Mouse (Mus musculus): ENCODE measurements around the gene Wdtc1. TPM values are rescaled to one million over a fixed set of nuclear protein-coding genes. Genes with fewer than 3 reads are reported as not detected.

Gene Wdtc1
- polyA plus RNA-seq, 1 experiment from 2014 or later = 25.5 TPM

DNA sequence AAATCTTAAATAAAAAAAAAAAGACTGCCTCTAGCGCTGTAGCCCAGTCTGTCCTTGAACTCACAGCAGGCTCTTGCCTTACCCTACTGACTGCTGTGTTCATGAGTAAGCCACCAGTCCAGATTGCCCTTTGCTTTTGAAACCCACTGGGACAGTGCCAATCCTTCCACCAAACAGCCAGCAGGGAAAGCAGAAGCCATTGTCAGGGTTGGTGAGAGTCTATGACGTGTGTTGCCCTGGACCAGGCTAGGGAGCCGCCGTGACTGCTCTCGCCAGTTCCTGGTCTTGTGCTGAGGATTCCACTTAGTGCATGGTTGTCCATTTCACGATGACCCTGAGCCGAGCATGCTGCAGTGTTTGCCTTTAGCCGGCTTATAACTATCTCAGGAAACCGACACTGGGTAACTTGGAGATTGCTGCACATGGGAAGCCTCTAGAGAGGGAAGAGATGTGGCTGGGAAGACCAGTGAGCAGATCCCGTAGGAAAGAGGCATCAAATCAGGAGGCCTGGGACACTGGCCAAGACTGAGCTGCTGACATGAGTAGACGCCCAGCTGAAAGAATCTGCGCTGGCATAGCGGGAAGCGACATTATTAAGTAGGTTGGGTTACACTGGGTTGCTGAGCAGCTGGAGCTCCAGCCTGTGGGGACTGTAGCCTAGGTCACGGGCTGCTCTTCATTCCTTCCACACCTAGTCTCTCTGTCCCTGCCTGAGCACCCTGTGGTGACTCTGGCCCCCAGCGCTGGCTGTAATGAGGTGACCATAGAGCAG lies 35.7 kb upstream of the Wdtc1 start:
- 85% methylated on average over 16 of the region's 16 CpGs for WGBS

DNA sequence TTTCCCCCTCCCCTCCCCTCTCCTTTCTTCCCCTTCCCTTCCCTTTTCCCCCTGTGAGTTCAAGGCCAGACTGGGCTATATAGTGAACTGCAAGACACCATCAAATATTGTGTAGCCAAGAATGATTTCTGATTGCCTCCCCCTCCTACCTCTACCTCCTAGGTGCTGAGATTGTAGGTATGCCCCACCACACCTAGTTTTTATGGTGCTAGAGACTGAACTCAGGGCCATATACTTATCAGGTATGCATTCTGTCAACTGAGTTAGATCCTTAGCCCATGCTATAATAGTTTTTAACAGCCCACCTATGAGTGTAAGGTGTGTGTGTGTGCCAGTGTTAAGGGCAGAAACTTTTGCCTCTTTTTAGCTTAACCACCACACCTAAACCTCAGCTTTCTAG lies 33.8 kb upstream of the Wdtc1 start:
- Histone ChIP-seq H3K4me2 (replicated peaks) (no peak overlapping the region), H3K9ac (no peak overlapping the region), H3K36me3 (no peaks in the 10 kb centered on the region; the same call in 1 of the 2 replicates), H3K27ac (no peak overlapping the region), H3K4me1 (peaks cover 13% of the 10 kb centered on the region; the same call in 1 of the 2 replicates), H3K9me3 (replicated peaks) (no peaks in the 10 kb centered on the region), H3K4me3 (no peak overlapping the region), H3K27me3 (no peaks in the 10 kb centered on the region)
- ATAC-seq (ENCODE audit: low FRiP score) = no peak

More for the DNA sequence above, 35.7 kb upstream of the Wdtc1 start:
- H3K9me3 ChIP-seq (replicated peaks) = no peaks in the 10 kb centered on the region
- no peak for ATAC-seq (ENCODE audit: low FRiP score)
- H3K4me1 ChIP-seq = peaks cover 13% of the 10 kb centered on the region; the same call in 1 of the 2 replicates
- no peak overlapping the region; the same call in 1 of the 2 replicates for H3K9ac ChIP-seq
- H3K4me2 ChIP-seq (replicated peaks) = no peak overlapping the region
- H3K27ac ChIP-seq = peak overlapping the region; percentile 23; the same call in 1 of the 2 replicates
- no peaks in the 10 kb centered on the region; the same call in 1 of the 2 replicates for H3K36me3 ChIP-seq
- H3K27me3 ChIP-seq = no peaks in the 10 kb centered on the region
- no peak overlapping the region for H3K4me3 ChIP-seq

DNA sequence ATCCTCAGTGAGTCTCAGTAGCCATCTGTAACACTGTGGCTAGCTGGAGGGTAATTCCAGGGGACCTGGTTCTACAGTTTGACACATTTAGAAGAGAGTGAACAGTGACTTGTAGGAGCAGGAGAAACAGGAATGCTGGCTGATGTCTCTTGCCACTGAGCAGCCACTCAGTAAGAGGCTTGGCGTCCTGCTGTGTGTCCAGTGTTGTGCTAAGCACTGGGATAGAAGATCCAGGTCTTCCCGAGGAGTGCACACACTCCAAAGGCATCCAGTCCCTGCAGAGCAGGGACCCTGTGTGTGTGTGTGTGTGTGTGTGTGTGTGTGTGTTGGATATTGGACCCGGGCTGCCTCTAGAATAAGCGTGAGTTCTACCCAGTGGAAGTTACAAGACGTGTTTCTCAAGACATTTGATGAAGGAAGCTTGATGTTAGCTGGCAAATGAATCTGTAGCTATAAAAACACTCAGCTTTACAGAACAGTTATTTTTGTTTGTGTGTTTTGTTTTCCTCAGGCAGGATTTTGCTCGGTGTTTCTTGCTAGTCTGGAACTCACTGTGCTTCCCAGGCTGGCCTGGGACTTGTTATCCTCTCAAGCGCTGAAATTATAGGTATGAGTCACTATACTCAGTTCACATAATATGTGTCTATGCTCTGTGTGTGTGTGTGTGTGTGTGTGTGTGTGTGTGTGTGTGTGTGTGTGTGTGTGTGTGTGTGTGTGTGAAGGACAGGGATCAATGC lies 32.9 kb upstream of the Wdtc1 start:
- Histone ChIP-seq H3K4me2 (replicated peaks) (no peak overlapping the region), H3K4me3 (no peak overlapping the region), H3K9me3 (replicated peaks) (no peaks in the 10 kb centered on the region), H3K36me3 (no peaks in the 10 kb centered on the region; the same call in 1 of the 2 replicates), H3K4me1 (peaks cover 9% of the 10 kb centered on the region; the same call in 1 of the 2 replicates), H3K27ac (no peak overlapping the region), H3K9ac (no peak overlapping the region), H3K27me3 (no peaks in the 10 kb centered on the region)
- whole genome bisulfite sequencing = 71% methylated on average over 7 of the region's 7 CpGs
- no peak for ATAC-seq (ENCODE audit: low FRiP score)

DNA sequence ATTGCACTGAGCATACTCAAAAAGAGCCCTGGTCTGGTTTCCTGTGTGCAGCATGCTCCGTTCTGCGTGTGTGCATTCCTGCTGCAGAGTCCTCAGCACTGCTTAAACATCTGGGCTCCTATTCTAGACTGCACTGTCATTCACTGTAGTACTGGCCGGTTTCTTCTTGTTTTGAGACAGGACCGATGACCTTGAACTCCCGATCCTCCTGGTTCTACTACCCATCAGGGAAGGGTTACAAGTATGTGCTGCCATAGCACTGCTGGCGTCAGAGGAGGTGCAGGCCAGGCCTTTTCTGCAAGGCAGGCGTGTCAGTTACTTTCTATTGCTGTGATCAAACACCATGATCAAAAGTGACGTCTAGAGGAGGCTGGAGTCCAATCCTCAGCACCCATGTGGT lies 27.9 kb upstream of the Wdtc1 start:
- WGBS = 77% methylated on average over 8 of the region's 8 CpGs
- Histone ChIP-seq H3K36me3 (no peaks in the 10 kb centered on the region), H3K9me3 (replicated peaks) (no peaks in the 10 kb centered on the region), H3K27ac (no peak overlapping the region), H3K4me3 (no peak overlapping the region), H3K27me3 (no peaks in the 10 kb centered on the region), H3K4me2 (replicated peaks) (no peak overlapping the region), H3K4me1 (peaks cover 33% of the 10 kb centered on the region), H3K9ac (no peak overlapping the region)
- no peak for ATAC-seq (ENCODE audit: low FRiP score)

DNA sequence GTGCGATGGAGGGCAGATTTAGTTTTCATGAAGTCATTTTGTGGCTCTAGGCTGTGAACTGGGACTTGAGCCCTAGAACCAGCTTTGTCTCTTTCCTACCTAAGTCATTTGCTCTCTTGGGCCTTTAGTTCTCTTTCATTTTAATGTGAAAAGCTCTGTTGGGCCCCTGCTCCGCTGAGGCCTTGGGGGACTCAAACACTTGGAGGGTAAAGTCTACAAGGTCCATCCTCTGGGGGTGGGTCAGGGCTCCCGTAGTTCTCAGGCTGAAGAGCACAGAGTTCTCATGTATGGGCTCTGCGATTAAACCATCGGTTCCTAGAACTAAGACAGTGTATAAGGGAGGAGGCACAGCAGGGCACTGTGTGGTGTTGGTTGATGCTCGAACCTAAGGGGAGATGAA lies 27.3 kb upstream of the Wdtc1 start:
- 55% methylated on average over 6 of the region's 6 CpGs for WGBS

DNA sequence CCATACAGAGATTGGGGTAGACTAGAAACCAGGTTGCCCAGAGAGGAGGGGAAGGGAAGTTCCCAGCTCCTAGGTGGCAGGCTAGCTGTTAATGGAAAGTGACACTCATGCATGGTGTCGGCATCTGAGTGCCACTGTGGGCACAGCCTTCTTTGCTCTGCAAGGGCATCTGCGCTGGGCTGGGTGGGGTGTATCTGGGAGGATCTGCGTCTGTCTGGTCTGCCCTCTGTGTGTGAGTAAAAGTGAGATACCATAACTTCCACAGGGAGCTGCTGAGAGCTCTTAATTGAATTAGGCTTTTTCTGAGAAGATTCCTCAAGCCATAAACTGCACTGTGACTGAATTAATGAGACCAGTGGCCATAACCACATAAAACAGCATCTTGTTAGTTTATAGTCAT lies 26.6 kb upstream of the Wdtc1 start:
- no peak for ATAC-seq (ENCODE audit: low FRiP score)
- 0 out of 2 replicates have a peak overlapping the region, but pooled peaks have one; percentile 23 for H3K27ac ChIP-seq
- peaks cover 40% of the 10 kb centered on the region for H3K4me1 ChIP-seq

More for the DNA sequence above, 27.3 kb upstream of the Wdtc1 start:
- no peak for ATAC-seq (ENCODE audit: low FRiP score)
- H3K9me3 ChIP-seq (replicated peaks) = no peaks in the 10 kb centered on the region
- H3K9ac ChIP-seq = no peak overlapping the region
- no peak overlapping the region for H3K4me3 ChIP-seq
- peaks cover 39% of the 10 kb centered on the region for H3K4me1 ChIP-seq
- H3K27ac ChIP-seq = no peak overlapping the region
- no peak overlapping the region for H3K4me2 ChIP-seq (replicated peaks)
- no peaks in the 10 kb centered on the region for H3K27me3 ChIP-seq
- no peaks in the 10 kb centered on the region for H3K36me3 ChIP-seq

DNA sequence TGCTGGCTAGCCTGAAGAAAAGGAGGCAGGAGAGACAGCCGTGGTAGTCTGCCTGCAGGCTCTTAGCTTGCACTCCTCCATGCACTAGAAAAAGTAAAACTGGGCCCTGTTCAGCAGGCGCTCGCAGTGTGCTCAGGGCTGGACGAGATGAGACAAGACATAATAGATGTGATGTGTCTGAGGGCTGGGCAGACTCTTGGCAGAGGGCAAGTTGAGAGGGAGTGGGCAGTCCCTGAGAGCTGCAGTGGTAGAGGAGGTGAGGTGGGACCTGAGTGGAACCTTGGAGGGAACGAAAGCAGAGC lies 25.7 kb upstream of the Wdtc1 start:
- no peak for ATAC-seq (ENCODE audit: low FRiP score)
- H3K36me3 ChIP-seq = no peaks in the 10 kb centered on the region
- H3K27ac ChIP-seq = peak overlapping the region; percentile 64
- H3K4me3 ChIP-seq = no peak overlapping the region
- no peaks in the 10 kb centered on the region for H3K9me3 ChIP-seq (replicated peaks)
- no peaks in the 10 kb centered on the region for H3K27me3 ChIP-seq
- H3K4me1 ChIP-seq = peaks cover 43% of the 10 kb centered on the region
- H3K4me2 ChIP-seq (replicated peaks) = no peak overlapping the region
- 31% methylated on average over 4 of the region's 5 CpGs for WGBS
- H3K9ac ChIP-seq = 0 out of 2 replicates have a peak overlapping the region, but pooled peaks have one; percentile 35

More for the DNA sequence above, 26.6 kb upstream of the Wdtc1 start:
- Histone ChIP-seq H3K4me2 (replicated peaks) (no peak overlapping the region), H3K27me3 (no peaks in the 10 kb centered on the region), H3K9me3 (replicated peaks) (no peaks in the 10 kb centered on the region), H3K36me3 (no peaks in the 10 kb centered on the region), H3K4me3 (no peak overlapping the region), H3K9ac (no peak overlapping the region)
- 75% methylated on average over 3 of the region's 3 CpGs for WGBS

DNA sequence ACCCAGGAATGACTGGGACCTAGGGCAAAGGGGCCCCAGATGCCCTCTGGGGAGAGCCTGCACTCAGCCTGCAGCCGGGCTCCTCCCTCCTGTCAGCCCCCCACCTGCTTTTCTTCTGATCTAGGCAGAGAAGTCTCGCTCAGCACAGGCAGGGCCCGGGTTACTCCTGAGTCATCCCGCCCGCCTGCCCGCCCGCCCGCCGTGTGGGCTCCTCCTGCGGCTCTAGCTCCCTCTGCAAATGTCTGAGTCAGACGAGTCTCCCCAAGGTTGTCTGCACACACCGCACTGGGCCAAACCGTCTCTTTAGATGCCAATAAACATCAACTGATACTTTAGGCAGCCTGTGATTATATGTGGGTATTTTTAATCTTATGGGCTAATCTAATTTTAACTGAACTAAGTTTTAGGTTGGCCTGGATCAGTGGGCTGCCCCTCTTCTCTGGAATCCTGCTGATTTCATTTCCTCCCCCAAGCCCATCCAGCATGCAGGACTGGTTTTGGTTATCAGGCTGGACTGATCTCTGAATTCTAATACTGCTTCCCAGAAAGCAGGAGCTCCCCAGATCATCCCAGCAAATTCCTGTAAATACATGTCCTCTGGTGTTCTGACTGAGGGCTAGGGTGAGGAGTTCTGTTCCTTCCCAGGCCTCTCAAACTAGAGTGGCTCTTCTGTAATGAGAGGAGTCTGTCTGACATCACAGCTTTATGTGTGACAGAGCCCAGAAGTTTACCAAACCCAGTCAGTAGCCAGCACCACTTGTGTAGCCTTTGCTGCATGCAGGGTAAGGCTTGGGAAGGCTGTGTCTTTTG lies 25.2 kb upstream of the Wdtc1 start:
- no peak overlapping the region for H3K4me3 ChIP-seq
- peak overlapping the region; percentile 35; the same call in 1 of the 2 replicates for H3K9ac ChIP-seq
- H3K4me2 ChIP-seq (replicated peaks) = peak overlapping the region; percentile 21; the same call in 1 of the 2 replicates
- whole genome bisulfite sequencing = 12% methylated on average over 13 of the region's 13 CpGs
- H3K27me3 ChIP-seq = no peaks in the 10 kb centered on the region
- no peak for ATAC-seq (ENCODE audit: low FRiP score)
- peaks cover 49% of the 10 kb centered on the region for H3K4me1 ChIP-seq
- peak overlapping the region; percentile 64 for H3K27ac ChIP-seq
- H3K9me3 ChIP-seq (replicated peaks) = no peaks in the 10 kb centered on the region
- H3K36me3 ChIP-seq = no peaks in the 10 kb centered on the region

DNA sequence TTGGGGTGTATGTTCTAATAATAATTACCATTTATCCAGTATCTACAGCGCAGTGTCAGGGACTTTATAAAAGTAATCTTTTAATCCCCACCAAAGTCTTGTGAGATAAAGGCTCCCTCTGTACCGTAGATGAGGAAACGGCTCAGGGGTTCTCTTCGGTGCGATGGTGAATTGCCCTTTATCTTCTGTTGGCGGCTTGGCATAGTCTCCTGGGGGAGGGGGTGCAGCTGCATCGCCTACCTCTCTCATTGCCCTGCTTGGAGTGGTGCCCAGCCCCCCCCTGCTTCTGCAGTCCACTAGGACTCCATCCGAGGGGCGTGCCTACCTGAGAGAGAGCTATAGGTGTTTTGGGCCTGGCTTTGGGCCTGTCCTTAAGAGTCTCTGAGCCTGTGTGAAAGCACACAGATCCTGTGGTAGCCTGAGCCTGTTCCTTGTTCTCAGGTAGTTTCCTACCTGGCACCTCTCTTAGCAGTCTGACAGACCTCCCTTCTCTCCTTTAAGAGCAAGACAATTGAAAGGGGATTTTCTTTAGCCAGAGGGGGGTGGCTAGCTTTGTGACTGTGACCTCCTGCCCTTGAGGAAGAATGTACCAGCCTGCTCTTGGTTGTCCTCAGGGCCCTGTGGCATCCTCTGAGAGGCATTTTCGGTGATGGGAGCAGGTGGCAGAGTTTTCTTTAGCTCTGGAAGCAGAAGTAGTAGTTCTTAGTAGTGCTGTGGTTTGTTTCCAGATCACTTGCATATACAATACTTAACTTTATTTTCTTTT lies 22.7 kb upstream of the Wdtc1 start:
- 62% methylated on average over 10 of the region's 10 CpGs for WGBS
- Histone ChIP-seq H3K4me1 (peaks cover 73% of the 10 kb centered on the region), H3K27me3 (no peaks in the 10 kb centered on the region), H3K36me3 (no peaks in the 10 kb centered on the region), H3K9me3 (replicated peaks) (no peaks in the 10 kb centered on the region), H3K4me2 (replicated peaks) (no peak overlapping the region), H3K4me3 (no peak overlapping the region), H3K9ac (no peak overlapping the region), H3K27ac (no peak overlapping the region)
- ATAC-seq (ENCODE audit: low FRiP score) = no peak

DNA sequence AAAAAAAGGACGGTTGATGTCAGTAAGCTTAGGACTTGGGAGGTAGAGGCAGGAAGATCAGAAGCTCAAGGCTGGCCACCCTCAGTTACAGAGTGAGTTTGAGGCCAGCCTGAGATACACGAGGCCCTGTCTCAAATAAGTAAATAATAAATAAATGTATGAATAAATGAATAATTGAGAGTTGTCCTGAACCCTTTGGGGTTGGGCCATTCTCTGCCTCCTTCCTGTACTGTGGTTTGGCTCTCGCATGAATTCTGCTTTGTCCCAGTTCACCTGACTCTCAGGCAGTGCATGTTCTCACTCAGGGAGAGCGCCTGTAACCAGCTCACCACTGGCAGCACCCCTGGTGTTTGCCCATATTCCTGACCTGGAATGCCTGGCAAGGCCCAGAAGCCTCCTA lies 20.7 kb upstream of the Wdtc1 start:
- Histone ChIP-seq H3K9me3 (replicated peaks) (no peaks in the 10 kb centered on the region), H3K4me2 (replicated peaks) (0 out of 2 replicates have a peak overlapping the region, but pooled peaks have one; percentile 73), H3K9ac (no peak overlapping the region), H3K36me3 (no peaks in the 10 kb centered on the region), H3K4me3 (no peak overlapping the region), H3K27ac (no peak overlapping the region), H3K4me1 (peaks cover 70% of the 10 kb centered on the region), H3K27me3 (no peaks in the 10 kb centered on the region)
- WGBS = 88% methylated on average over 4 of the region's 4 CpGs
- ATAC-seq (ENCODE audit: low FRiP score) = no peak

DNA sequence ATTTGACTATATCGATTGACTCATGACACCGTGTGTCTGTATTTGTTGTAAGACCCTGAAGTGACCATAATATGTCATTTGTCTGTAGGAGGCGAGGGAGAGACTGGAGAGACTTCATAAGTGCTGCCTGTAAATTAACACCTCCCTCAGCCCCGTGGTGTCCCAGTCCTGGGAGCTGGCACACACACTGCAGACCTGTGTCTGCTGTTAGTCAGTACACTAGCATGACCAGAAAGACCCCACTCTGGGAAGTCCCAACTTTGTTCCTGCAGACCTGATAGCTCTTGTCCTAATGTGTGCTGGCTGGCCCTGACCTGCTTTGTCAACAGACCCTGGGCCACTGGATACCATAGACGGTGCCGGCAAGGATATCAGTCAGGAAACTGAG lies 19.0 kb upstream of the Wdtc1 start:
- Histone ChIP-seq H3K4me2 (replicated peaks) (peak overlapping the region; percentile 73), H3K9ac (0 out of 2 replicates have a peak overlapping the region, but pooled peaks have one; percentile 35), H3K9me3 (replicated peaks) (no peaks in the 10 kb centered on the region), H3K4me3 (peak overlapping the region; percentile 58; the same call in 1 of the 2 replicates), H3K27ac (no peak overlapping the region), H3K36me3 (no peaks in the 10 kb centered on the region), H3K27me3 (no peaks in the 10 kb centered on the region), H3K4me1 (peaks cover 52% of the 10 kb centered on the region)
- ATAC-seq (ENCODE audit: low FRiP score) = no peak
- WGBS = 73% methylated on average over 6 of the region's 6 CpGs
